Mouse (Mus musculus) v-Abl transformed pro-B cells (cell line): Measurements from ENCODE around the gene Hoxa3.

ENCODE experiments used
- in situ Hi-C, 2 experiments: fragments of 400-800 bp; cut with MboI; formaldehyde crosslinking; loops; one replicate each; pipeline ENCODE4 v1.15.1; 2025; ENCODE audit not compliant: unreplicated experiment in 2 of 2

Gene Hoxa3

GRCm38 (mm10) chr6:52211170-52211935 lies 1.8 kb downstream of the Hoxa3 start:
- in situ Hi-C loops = loop anchor here in 1 of 2 experiments (25.0 kb wide), 2 partner anchors 1299 to 1424 kb away; no protein-coding TSS in a partner anchor

DNA sequence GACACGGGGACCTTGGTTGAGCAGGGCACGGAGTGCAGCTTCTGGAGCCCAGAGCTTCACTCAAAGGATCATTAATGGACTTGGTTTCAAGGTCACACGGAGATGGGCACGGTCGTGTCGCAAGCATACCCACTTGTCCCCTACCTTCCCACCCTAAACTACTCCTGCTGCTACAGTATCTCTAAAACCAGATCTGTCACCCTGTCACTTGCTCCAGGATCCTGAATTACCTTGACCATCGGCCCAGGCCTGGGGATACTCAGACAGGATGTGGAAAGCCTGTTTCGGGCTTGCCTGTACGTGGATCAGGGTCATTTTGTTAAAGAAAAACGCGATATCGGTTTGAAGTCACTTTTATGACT lies 3.5 kb downstream of the Hoxa3 start:
- in situ Hi-C loops = loop anchor here in 1 of 2 experiments (25.0 kb wide), 2 partner anchors 1297 to 1422 kb away; no protein-coding TSS in a partner anchor

GRCm38 (mm10) chr6:52208868-52209684 lies 4.1 kb downstream of the Hoxa3 start:
- in situ Hi-C loops = loop anchor here in 1 of 2 experiments (25.0 kb wide), 2 partner anchors 1297 to 1422 kb away; no protein-coding TSS in a partner anchor

DNA sequence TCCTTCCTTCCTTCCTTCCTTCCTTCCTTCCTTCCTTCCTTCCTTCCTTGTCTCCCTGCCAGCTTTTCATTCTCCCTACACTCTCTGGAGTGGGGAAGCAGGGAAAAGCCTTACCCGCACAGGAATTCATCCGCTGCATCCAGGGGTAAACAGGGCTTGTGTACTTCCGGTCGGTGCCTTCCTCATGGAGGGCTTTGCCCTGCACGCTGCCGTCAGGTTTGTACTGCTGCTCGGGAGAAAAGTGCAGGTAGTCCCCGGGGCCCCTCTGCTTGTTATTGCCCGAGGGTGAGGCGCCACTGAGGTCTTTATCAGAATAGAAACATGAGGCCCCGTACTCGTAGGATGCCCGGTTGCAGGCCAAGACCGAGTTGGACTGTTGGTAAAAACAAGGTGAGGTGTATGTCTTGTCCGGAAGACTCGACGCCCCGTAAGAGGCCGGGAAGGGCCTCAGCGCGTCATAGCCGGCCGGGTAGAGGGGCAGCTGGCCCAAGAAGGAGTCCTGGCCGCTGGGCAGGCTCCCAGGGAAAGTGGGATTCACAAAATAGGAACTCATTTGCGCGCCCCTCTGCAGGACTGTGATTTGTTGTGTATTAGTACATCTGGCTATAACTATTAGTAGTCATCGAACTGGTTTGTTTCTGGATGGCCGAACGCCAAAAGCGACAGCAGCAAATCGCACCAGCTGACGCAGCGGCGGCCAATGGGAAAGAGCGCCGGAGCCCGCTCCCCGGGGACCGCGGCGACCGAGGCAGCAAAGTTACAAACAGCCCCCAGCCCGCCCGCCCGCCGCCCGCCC lies 4.9 kb downstream of the Hoxa3 start, which contains the start of gene Hoxa6:
Hoxa6 (minus strand) TSS at position 651 of the 796 bp plus-strand sequence.
- in situ Hi-C loops = loop anchor here in 1 of 2 experiments (25.0 kb wide), 2 partner anchors 1296 to 1421 kb away; no protein-coding TSS in a partner anchor

GRCm38 (mm10) chr6:52207684-52207976 lies 5.5 kb downstream of the Hoxa3 start:
- in situ Hi-C loops = loop anchor here in 1 of 2 experiments (25.0 kb wide), 2 partner anchors 1295 to 1420 kb away; no protein-coding TSS in a partner anchor

- in situ Hi-C loops = loop anchor here in 1 of 2 experiments (25.0 kb wide), 2 partner anchors 1295 to 1420 kb away; no protein-coding TSS in a partner anchor
Observed at GRCm38 (mm10) chr6:52206882-52207683, 6.1 kb downstream of the Hoxa3 start.

DNA sequence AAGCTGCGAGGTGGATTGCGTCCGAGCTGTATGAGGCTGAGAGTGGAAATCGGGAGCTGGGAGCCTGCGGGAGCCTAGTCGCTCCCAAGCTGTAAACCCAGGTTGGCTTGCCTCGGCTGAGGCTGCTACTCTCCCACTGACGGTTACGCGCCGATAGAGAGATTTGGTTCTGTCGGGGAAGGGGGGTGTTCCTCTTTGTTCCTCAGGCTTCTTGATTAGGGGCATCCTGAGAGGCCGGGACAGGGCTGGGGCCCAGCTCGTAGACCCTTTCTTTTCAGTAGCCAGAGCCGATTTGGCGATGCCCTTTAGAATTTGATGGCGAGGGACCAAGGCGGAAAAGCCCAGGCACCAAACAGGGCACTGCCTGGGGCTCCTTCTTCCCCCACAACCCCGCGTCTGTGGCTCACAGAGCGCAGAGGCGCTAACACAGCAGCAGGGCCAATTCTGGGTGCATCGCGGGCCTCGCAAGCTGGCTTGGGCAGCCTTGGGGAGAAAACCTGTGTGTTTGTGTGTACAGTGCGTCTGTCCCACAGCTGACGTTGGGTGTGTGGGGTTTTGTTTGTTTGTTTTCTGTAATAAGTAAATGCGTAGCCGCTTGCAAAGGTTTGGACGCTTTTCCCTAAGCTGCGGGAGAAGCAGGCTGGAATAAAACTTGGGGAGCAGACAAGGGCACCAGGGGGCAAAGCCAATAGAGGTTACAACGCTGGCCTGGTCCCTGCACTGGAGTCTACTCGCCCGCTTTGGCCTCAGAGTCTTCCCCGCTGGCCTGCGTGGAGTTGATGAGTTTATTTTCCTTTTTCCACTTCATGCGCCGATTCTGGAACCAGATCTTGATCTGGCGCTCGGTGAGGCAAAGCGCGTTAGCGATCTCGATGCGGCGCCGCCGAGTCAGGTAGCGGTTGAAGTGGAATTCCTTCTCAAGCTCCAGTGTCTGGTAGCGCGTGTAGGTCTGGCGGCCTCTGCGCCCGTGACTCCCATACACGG lies 7.2 kb downstream of the Hoxa3 start:
- in situ Hi-C loops = loop anchor here in 1 of 2 experiments (25.0 kb wide), 2 partner anchors 1294 to 1419 kb away; no protein-coding TSS in a partner anchor

GRCm38 (mm10) chr6:52205221-52205620 lies 7.9 kb downstream of the Hoxa3 start:
- in situ Hi-C loops = loop anchor here in 1 of 2 experiments (25.0 kb wide), 2 partner anchors 1293 to 1418 kb away; no protein-coding TSS in a partner anchor

DNA sequence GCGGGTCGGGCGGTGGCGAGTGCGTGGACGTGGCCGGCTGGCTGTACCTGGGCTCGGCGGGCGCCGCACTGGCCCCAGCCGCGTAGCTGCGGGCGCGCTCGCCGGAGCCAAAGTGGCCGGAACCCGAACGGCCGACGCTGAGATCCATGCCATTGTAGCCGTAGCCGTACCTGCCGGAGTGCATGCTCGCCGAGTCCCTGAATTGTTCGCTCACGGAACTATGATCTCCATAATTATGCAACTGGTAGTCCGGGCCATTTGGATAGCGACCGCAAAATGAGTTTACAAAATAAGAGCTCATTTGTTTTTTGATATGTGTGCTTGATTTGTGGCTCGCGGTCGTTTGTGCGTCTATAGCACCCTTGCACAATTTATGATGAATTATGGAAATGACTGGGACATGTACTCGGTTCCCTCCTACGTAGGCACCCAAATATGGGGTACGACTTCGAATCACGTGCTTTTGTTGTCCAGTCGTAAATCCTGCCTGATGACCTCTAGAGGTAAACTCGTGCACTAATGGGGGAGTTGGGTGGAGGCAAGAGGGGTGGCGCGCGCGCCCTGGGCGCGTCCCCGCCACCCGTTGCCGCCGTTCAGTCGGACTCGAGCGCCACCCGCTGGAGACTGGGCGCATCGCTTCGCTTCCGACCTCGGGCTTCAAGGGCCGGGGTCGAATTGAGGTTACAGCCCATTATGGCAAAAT lies 8.9 kb downstream of the Hoxa3 start, which contains the start of gene Hoxa5:
Hoxa5 (minus strand) TSS at position 538 of the 703 bp plus-strand sequence.
- in situ Hi-C loops = loop anchor here in 1 of 2 experiments (25.0 kb wide), 2 partner anchors 1292 to 1417 kb away; no protein-coding TSS in a partner anchor

- in situ Hi-C loops = loop anchor here in 1 of 2 experiments (25.0 kb wide), 2 partner anchors 1291 to 1416 kb away; no protein-coding TSS in a partner anchor
Observed at GRCm38 (mm10) chr6:52203371-52204049, 9.6 kb downstream of the Hoxa3 start.

GRCm38 (mm10) chr6:52203121-52203370 lies 10.1 kb downstream of the Hoxa3 start:
- in situ Hi-C loops = loop anchor here in 1 of 2 experiments (25.0 kb wide), 2 partner anchors 1291 to 1416 kb away; no protein-coding TSS in a partner anchor

DNA sequence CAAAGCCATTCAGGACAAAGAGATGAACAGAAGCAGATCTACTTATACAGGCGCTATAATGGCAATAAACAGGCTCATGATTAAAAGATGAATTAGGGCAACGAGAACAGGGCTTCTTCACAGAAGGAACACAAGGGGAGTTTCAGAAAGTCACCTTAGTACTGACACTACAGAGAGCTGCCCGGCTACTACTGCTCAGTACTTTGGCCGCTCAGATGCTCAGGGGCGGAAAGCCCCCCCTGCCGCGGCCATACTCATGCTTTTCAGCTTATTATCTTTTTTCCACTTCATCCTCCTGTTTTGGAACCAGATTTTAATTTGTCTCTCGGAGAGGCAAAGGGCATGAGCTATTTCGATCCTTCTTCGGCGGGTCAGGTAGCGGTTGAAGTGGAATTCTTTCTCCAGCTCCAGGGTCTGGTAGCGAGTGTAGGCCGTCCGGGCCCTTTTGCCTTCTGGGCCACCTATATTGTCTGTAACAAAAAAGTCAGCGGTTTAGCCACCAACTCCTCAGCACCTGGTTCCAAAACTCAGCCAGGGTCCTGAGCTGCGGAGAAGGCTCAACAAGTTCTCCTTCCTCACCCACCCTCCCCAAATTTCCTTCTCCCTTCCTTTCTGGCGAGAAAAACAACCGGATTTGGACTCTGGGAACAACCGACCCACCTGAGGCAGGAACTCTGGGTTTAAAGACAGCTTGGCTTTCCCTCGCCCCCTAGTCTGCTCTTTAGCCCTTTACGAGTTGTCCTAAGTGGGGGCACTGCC lies 10.6 kb downstream of the Hoxa3 start:
- in situ Hi-C loops = loop anchor here in 1 of 2 experiments (25.0 kb wide), 2 partner anchors 1290 to 1415 kb away; no protein-coding TSS in a partner anchor

DNA sequence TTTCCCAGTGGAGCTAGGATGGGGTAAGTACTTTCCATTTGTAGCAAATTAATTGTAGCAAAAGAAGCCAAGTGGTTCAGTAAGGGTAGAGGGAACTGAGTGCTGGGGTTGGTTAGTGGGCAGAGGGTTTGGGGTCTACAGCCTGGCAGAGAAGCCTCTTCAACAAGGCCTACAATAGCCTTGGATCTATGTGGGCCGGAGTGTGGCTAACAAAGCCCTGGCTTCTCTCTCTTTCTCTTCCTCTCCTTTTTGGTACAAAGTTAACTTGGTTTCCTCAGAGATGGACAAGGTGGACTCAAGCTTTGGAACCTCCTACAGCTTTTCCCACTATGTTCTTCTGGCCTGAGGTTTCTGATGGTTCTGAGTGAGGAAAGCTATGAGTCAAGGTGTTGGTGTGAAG lies 11.9 kb downstream of the Hoxa3 start:
- in situ Hi-C loops = loop anchor here in 1 of 2 experiments (25.0 kb wide), 2 partner anchors 1289 to 1414 kb away; no protein-coding TSS in a partner anchor

- in situ Hi-C loops = loop anchor here in 1 of 2 experiments (25.0 kb wide), 2 partner anchors 1288 to 1414 kb away; no protein-coding TSS in a partner anchor
Observed at GRCm38 (mm10) chr6:52200751-52201250, 12.3 kb downstream of the Hoxa3 start.

DNA sequence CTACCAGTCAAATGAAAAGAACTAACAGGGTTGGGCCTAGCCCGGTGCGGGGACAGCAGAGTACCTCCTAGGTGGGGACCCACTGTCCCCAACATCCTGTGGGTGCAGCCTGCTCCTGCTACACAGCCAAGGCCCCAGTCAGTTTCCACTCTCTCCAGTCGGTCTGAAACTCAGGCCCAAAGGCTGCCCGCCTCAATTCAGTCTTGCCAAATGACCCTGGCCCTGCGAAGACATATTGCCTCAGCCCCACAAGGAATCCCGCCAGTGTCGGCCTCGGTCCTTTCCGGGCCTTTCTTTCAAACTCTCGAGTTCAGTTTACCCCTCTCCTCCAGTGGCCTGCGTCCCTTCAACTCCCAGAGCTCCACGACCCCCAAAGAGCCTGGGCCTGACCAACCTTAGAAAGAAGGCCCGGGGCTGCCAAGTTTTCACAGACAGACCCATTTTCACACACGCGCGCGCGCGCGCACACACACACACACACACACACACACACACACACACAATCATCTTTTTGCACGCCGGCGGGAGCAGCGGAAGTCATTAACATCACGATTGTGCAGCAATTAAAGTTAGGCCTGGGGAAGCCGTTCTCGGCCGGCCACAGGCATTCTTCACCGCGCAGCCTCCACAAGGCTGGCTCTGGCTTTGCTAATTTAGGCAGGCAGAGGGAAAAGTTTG lies 12.9 kb downstream of the Hoxa3 start:
- in situ Hi-C loops = loop anchor here in 1 of 2 experiments (25.0 kb wide), 2 partner anchors 1288 to 1413 kb away; no protein-coding TSS in a partner anchor
